Mouse (Mus musculus) G1E (cell line): Measurements from ENCODE around the gene Katnbl1.

Experiments
- CTCF ChIP-seq: IDR thresholded peaks from 2 replicates; pipeline ENCODE4 v1.5.1; 2012; ENCODE audit warnings: low read depth, low read length, inconsistent platforms, mixed read lengths
- GATA1 ChIP-seq: IDR thresholded peaks from 2 replicates; pipeline ENCODE4 v1.6.1; 2012; ENCODE audit warnings: borderline replicate concordance, low read length, inconsistent platforms, mixed read lengths

GRCm38 (mm10) chr2:112407030-112407429, 28.0 kb downstream of the Katnbl1 start:
- TF ChIP-seq CTCF = no peak
- TF ChIP-seq GATA1 = no peak
